Mouse (Mus musculus): ENCODE data around the gene Hddc3. TPM values are rescaled to one million over a fixed set of nuclear protein-coding genes. Genes with fewer than 3 reads are reported as not detected.
A peak's percentile ranks its signal among the peaks of the same experiment; 100 is the strongest.
"Not testable (repeated sequence)": the region's sequence is repeated elsewhere in the genome, so short reads cannot be mapped to it uniquely, and the experiment has no call there.

Hddc3 gene
- polyA plus RNA-seq, 1 experiment from 2014 or later: 15.7 TPM

GRCm38 (mm10) chr7:80324816-80325119 lies 18.1 kb upstream of the Hddc3 start:
- Histone ChIP-seq H3K4me2 (peak overlapping the region; percentile 94), H3K27ac (ENCODE audit: low read depth, low read length) (peak overlapping the region; percentile 87; the same call in 1 of the 2 replicates)

GRCm38 (mm10) chr7:80325292-80325868 lies 17.5 kb upstream of the Hddc3 start:
- Histone ChIP-seq H3K9me3 (replicated peaks; ENCODE audit: control insufficient read depth, low read length) (no peaks in the 10 kb centered on the region), H3K36me3 (ENCODE audit: control insufficient read depth, insufficient read depth, low read length) (peaks cover 41% of the 10 kb centered on the region), H3K4me1 (ENCODE audit: control insufficient read depth, insufficient read depth, low read length) (peaks cover 9% of the 10 kb centered on the region; the same call in 1 of the 2 replicates), H3K4me3 (ENCODE audit: low read depth, low read length) (no peak overlapping the region), H3K4me2 (no peak overlapping the region), H3K27me3 (ENCODE audit: control insufficient read depth, insufficient read depth, low read length) (no peaks in the 10 kb centered on the region), H3K27ac (ENCODE audit: low read depth, low read length) (no peak overlapping the region), H3K9ac (ENCODE audit: low read depth, low read length) (no peak overlapping the region)
- 91% methylated on average over 16 of the region's 16 CpGs for WGBS (ENCODE audit: insufficient replicate concordance)
- no peak for ATAC-seq (replicated peaks; ENCODE audit: insufficient number of reproducible peaks, low FRiP score, low TSS enrichment)

More at GRCm38 (mm10) chr7:80324816-80325119, 18.1 kb upstream of the Hddc3 start:
- Histone ChIP-seq H3K4me3 (ENCODE audit: low read depth, low read length) (peak overlapping the region; percentile 69; the same call in 1 of the 2 replicates), H3K9ac (ENCODE audit: low read depth, low read length) (peak overlapping the region; percentile 80; the same call in 1 of the 2 replicates), H3K36me3 (ENCODE audit: control insufficient read depth, insufficient read depth, low read length) (peaks cover 37% of the 10 kb centered on the region), H3K4me1 (ENCODE audit: control insufficient read depth, insufficient read depth, low read length) (peaks cover 12% of the 10 kb centered on the region; the same call in 1 of the 2 replicates)
- not testable (repeated sequence) for H3K27me3 ChIP-seq (ENCODE audit: control insufficient read depth, insufficient read depth, low read length); H3K9me3 ChIP-seq (replicated peaks; ENCODE audit: control insufficient read depth, low read length); ATAC-seq (replicated peaks; ENCODE audit: insufficient number of reproducible peaks, low FRiP score, low TSS enrichment)
- WGBS (ENCODE audit: insufficient replicate concordance): 55% methylated on average over 5 of the region's 5 CpGs

- H3K27me3 ChIP-seq (ENCODE audit: control insufficient read depth, insufficient read depth, low read length): no peaks in the 10 kb centered on the region
- WGBS (ENCODE audit: insufficient replicate concordance): 94% methylated on average over 19 of the region's 19 CpGs
- ATAC-seq (replicated peaks; ENCODE audit: insufficient number of reproducible peaks, low FRiP score, low TSS enrichment): no peak
- peaks cover 9% of the 10 kb centered on the region; the same call in 1 of the 2 replicates for H3K4me1 ChIP-seq (ENCODE audit: control insufficient read depth, insufficient read depth, low read length)
- H3K9ac ChIP-seq (ENCODE audit: low read depth, low read length): no peak overlapping the region
- H3K9me3 ChIP-seq (replicated peaks; ENCODE audit: control insufficient read depth, low read length): no peaks in the 10 kb centered on the region
- H3K36me3 ChIP-seq (ENCODE audit: control insufficient read depth, insufficient read depth, low read length): peaks cover 38% of the 10 kb centered on the region
- H3K4me2 ChIP-seq: no peak overlapping the region
- no peak overlapping the region for H3K4me3 ChIP-seq (ENCODE audit: low read depth, low read length)
- no peak overlapping the region for H3K27ac ChIP-seq (ENCODE audit: low read depth, low read length)
Observed at GRCm38 (mm10) chr7:80326076-80326475, 16.8 kb upstream of the Hddc3 start.

- ATAC-seq (replicated peaks; ENCODE audit: insufficient number of reproducible peaks, low FRiP score, low TSS enrichment): no peak
- H3K4me2 ChIP-seq: no peak overlapping the region
- H3K9me3 ChIP-seq (replicated peaks; ENCODE audit: control insufficient read depth, low read length): no peaks in the 10 kb centered on the region
- 89% methylated on average over 8 of the region's 8 CpGs for WGBS (ENCODE audit: insufficient replicate concordance)
- no peak overlapping the region for H3K27ac ChIP-seq (ENCODE audit: low read depth, low read length)
- peaks cover 63% of the 10 kb centered on the region for H3K36me3 ChIP-seq (ENCODE audit: control insufficient read depth, insufficient read depth, low read length)
- no peak overlapping the region for H3K9ac ChIP-seq (ENCODE audit: low read depth, low read length)
- no peaks in the 10 kb centered on the region for H3K4me1 ChIP-seq (ENCODE audit: control insufficient read depth, insufficient read depth, low read length)
- H3K27me3 ChIP-seq (ENCODE audit: control insufficient read depth, insufficient read depth, low read length): no peaks in the 10 kb centered on the region
- H3K4me3 ChIP-seq (ENCODE audit: low read depth, low read length): no peak overlapping the region
Observed at GRCm38 (mm10) chr7:80330278-80330677, 12.6 kb upstream of the Hddc3 start.

GRCm38 (mm10) chr7:80331433-80331832 lies 11.5 kb upstream of the Hddc3 start:
- ATAC-seq (replicated peaks; ENCODE audit: insufficient number of reproducible peaks, low FRiP score, low TSS enrichment): no peak
- Histone ChIP-seq H3K27ac (ENCODE audit: low read depth, low read length) (no peak overlapping the region), H3K4me2 (no peak overlapping the region), H3K4me3 (ENCODE audit: low read depth, low read length) (no peak overlapping the region), H3K9ac (ENCODE audit: low read depth, low read length) (no peak overlapping the region), H3K4me1 (ENCODE audit: control insufficient read depth, insufficient read depth, low read length) (no peaks in the 10 kb centered on the region), H3K36me3 (ENCODE audit: control insufficient read depth, insufficient read depth, low read length) (peaks cover 62% of the 10 kb centered on the region), H3K27me3 (ENCODE audit: control insufficient read depth, insufficient read depth, low read length) (no peaks in the 10 kb centered on the region), H3K9me3 (replicated peaks; ENCODE audit: control insufficient read depth, low read length) (no peaks in the 10 kb centered on the region)
- WGBS (ENCODE audit: insufficient replicate concordance): 92% methylated on average over 19 of the region's 19 CpGs

GRCm38 (mm10) chr7:80334848-80335247 lies 8.1 kb upstream of the Hddc3 start:
- H3K9me3 ChIP-seq (replicated peaks; ENCODE audit: control insufficient read depth, low read length): no peaks in the 10 kb centered on the region
- no peak overlapping the region for H3K27ac ChIP-seq (ENCODE audit: low read depth, low read length)
- H3K9ac ChIP-seq (ENCODE audit: low read depth, low read length): no peak overlapping the region
- H3K36me3 ChIP-seq (ENCODE audit: control insufficient read depth, insufficient read depth, low read length): peaks cover 42% of the 10 kb centered on the region
- no peak overlapping the region for H3K4me2 ChIP-seq
- no peak for ATAC-seq (replicated peaks; ENCODE audit: insufficient number of reproducible peaks, low FRiP score, low TSS enrichment)
- no peak overlapping the region for H3K4me3 ChIP-seq (ENCODE audit: low read depth, low read length)
- peaks cover 10% of the 10 kb centered on the region for H3K4me1 ChIP-seq (ENCODE audit: control insufficient read depth, insufficient read depth, low read length)
- WGBS (ENCODE audit: insufficient replicate concordance): 85% methylated on average over 4 of the region's 4 CpGs
- no peaks in the 10 kb centered on the region for H3K27me3 ChIP-seq (ENCODE audit: control insufficient read depth, insufficient read depth, low read length)

GRCm38 (mm10) chr7:80336932-80337331 lies 6.0 kb upstream of the Hddc3 start:
- Histone ChIP-seq H3K4me1 (ENCODE audit: control insufficient read depth, insufficient read depth, low read length) (peaks cover 17% of the 10 kb centered on the region), H3K4me3 (ENCODE audit: low read depth, low read length) (no peak overlapping the region), H3K36me3 (ENCODE audit: control insufficient read depth, insufficient read depth, low read length) (peaks cover 29% of the 10 kb centered on the region), H3K9ac (ENCODE audit: low read depth, low read length) (no peak overlapping the region), H3K27me3 (ENCODE audit: control insufficient read depth, insufficient read depth, low read length) (no peaks in the 10 kb centered on the region), H3K27ac (ENCODE audit: low read depth, low read length) (no peak overlapping the region), H3K9me3 (replicated peaks; ENCODE audit: control insufficient read depth, low read length) (no peaks in the 10 kb centered on the region), H3K4me2 (no peak overlapping the region)
- no peak for ATAC-seq (replicated peaks; ENCODE audit: insufficient number of reproducible peaks, low FRiP score, low TSS enrichment)
- WGBS (ENCODE audit: insufficient replicate concordance): 91% methylated on average over 3 of the region's 3 CpGs

- Histone ChIP-seq H3K9ac (ENCODE audit: low read depth, low read length) (peak overlapping the region; percentile 73), H3K9me3 (replicated peaks; ENCODE audit: control insufficient read depth, low read length) (no peaks in the 10 kb centered on the region), H3K4me3 (ENCODE audit: low read depth, low read length) (peak overlapping the region; percentile 64), H3K4me2 (peak overlapping the region; percentile 95), H3K36me3 (ENCODE audit: control insufficient read depth, insufficient read depth, low read length) (peaks cover 9% of the 10 kb centered on the region), H3K27me3 (ENCODE audit: control insufficient read depth, insufficient read depth, low read length) (no peaks in the 10 kb centered on the region), H3K4me1 (ENCODE audit: control insufficient read depth, insufficient read depth, low read length) (peaks cover 22% of the 10 kb centered on the region), H3K27ac (ENCODE audit: low read depth, low read length) (peak overlapping the region; percentile 41; the same call in 1 of the 2 replicates)
- 10% methylated on average over 17 of the region's 17 CpGs for WGBS (ENCODE audit: insufficient replicate concordance)
- no peak for ATAC-seq (replicated peaks; ENCODE audit: insufficient number of reproducible peaks, low FRiP score, low TSS enrichment)
Observed at GRCm38 (mm10) chr7:80339371-80339770, 3.5 kb upstream of the Hddc3 start.

Measured in heart, embryonic 11.5 days (tissue).